Mouse (Mus musculus) right cerebral cortex, adult 2 months (tissue): ENCODE data around the gene Oprm1.

Experiments
- DNase-seq, 2 experiments: peaks; one replicate each; pipeline ENCODE4 v3.0.0; 2021 to 2022; ENCODE audit warnings: low spot score in 2 of 2

Oprm1 gene

DNA sequence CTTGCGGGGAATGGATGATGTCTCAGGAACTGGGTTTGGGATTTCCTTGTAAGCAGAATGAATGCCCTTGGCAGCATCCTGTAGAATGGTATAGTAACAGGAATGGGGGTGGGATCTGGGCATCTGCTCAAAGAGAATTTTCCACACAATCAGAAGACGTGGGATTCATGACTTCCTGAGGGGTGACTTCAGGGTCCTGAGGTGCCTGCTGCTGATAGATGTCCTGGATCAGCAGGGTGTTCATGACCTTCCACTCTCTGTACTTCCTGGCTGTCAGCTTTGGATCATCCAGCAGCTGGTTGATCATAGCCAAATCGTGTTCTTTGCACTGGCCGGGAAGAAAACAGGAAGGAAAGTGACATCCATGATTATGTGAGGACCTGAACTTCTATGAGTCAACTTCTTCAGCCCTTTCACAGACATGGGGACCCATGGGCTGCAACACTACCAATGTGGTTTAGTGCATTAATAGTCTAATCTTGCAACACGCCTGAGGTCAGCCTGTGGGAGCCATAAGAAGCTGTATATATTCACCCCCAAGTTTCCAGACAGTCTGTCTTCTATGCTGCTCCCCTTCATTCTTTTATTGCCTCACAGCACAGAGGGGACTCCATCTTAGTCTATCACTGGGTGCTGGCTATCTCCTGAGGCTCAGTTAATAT is 132.2 kb downstream of the Oprm1 start:
- DNase-seq = no peak

DNA sequence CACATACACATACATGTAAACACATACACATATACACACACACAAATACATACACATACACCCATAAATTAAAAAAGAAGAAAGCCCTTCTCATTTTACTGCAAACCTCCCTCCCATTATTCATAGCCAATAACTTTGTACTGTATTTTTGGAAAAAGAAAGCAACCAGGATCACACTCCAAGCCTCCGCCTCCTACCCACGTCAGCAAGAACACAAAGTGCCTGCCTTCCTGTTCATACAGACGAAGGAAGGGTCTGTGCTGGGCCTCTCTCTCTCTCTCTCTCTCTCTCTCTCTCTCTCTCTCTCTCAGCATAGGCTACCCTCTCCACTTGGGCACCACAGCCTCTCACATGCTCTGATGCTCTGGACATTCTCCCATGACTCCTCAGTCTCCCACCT is 137.5 kb downstream of the Oprm1 start:
- peak in 1 of 2 experiments; percentile 29 for DNase-seq

DNA sequence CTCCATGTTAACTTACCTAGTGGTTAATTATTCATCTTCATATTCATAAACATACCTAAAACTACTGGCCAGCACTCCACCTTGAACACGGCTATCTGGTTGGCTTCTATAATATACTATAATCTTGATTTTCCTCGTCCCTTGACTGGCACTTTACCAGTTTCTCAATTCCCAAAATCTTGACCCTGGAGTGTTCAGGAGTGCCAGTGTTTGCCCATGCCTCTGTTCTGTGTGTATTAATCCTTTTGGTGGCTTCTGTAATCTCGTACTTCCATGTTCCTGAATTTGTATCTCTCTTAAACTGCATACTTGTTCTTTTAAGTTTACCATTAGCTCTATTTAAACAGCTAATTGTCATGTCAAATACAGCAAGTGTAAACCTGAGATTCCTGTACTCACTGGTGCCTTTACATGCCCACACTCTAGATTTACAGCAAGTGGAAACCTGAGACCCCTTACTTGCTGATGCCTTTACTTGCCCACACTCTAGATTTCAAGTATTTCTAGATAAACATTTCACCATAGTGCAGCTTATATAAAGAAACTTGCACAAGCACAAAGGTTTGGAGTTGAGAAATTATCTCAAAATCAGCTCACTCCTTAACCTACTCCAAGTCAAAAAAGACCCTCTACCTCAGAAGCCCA is 138.5 kb downstream of the Oprm1 start:
- no peak for DNase-seq

DNA sequence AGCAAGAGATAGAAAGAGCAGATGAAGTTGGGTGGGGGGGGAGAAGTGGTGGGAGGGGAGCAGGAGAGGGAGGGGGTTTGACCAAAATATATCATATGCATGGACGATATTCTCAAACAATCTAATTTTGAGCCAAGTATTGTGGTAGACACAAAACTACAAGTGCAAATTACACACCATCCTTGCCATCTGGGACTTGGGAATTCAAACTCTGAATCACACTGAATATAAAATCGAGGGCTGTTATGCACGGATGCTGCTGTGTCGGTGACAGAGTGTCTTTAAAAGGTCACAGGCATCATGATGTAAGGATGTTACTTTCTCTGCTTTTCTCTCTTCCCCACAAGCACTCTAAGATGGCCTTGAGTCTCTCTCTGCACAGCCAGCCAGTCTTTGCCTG is 141.8 kb downstream of the Oprm1 start:
- DNase-seq = no peak

DNA sequence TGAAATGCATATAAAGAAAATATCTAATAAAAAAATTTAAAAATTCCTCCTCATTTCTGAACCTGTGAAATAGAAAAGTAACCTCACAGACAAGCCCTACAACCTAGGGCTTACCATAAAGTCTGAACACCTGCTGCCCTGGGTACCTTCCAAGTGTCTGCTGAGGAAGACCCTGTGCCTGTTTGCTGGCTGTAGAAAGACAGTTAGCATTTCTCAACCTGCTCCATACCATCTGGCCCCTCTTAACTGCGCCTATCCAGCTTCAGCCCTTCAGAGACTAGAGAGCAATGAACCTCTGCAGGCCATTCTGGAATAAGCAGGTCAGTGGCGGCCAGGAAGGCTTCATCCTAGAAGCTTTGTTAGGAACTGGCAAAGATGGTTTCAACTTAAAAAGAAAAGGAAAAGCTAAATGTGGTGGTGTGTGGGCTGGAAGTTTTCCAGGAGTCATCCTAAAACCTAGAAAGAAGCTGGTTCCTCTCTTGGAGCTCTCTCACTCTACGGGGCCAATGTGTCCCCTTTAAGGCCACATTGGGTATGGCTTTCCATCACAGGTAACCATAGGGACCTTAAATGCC is 143.6 kb downstream of the Oprm1 start:
- DNase-seq = no peak

DNA sequence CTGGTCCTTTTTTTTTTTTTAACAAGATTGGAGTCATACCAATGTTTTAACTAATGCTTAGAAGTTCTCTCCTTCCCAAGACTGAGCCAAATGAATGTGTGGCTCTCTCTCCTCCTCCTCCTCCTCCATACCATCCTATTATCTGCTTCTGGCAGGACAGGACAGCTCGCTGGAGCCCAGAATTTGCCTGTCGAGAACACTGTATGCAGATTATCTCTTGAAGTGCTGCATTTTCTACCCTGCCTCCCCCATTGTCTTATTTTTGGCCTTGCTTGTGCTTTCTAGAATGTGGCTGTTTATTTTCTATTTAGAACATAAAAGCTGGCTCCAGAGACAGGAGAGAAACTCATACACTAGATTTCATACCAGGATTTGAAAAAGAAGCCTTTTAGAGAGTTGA is 151.5 kb downstream of the Oprm1 start:
- DNase-seq = peak in 1 of 2 experiments; percentile 45

DNA sequence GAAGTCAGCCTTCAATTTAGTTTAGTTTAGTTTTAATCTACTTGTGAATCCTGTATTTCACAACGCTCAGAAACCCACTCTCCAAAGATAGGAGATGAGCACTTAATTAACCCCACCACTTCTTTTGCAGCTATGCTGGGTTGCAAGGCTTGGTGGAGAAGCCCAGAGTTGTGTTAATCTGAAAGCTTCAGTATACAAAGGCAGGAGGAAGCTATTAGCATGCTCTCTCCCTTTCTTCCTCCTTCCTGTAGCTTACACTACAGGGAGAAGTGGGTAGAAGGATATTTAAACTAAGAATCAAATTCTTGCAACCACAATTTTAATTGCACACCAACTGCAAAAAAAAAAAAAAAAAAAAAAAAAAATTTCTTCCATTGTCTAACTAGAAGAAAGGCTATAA is 157.7 kb downstream of the Oprm1 start:
- DNase-seq = no peak

DNA sequence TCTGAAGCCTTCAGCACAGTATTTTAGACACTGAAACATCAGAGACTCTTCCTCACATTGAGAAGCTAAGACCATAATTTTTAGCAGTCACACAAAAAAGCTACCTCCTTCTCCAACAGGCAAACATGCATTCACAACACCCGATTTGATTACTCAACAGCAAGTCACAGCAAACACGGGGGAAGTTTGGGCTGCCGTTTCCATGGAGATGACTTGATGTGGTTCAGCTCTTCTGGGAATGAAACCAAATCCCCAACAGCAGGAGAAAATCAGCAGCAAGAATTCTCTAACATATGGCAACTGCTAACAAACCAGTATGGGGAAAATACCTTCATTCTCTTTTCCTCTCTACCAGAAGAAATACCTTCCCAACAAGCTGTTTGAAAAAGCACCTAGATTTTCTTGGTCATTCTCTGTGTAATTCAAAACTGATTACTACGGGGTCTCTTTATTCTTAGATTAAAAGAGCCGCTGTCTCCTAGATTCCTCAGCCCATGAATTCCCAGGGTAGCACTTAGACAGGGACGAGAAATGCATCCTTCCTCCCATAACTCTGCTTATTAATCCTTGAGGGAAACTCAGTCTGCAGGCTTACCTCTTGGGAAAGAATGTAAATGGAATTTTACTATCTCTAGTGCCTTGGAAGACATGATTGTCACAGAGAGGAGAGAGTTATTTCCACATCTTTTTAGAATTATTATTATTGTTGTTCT is 158.4 kb downstream of the Oprm1 start:
- DNase-seq = peak; percentile 83 to 84

DNA sequence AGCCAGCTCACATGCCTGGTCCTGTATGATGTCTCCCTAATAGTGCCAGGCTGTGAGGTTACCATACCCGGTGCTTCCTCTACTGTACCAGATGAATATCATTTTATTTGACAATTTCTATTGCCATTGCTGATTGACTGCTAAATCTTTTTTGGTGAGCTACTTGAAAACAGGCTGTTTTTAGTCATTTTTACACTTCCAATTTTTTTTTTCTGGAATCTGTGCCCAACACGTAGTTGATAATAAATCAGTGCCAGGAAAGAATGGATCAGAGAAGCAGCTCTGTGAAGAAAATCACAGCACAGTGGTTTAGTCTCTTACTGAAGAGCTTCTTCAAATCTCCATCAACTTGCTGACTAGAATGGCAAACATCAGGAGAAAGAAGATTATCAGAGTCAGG is 168.4 kb downstream of the Oprm1 start:
- DNase-seq = no peak

DNA sequence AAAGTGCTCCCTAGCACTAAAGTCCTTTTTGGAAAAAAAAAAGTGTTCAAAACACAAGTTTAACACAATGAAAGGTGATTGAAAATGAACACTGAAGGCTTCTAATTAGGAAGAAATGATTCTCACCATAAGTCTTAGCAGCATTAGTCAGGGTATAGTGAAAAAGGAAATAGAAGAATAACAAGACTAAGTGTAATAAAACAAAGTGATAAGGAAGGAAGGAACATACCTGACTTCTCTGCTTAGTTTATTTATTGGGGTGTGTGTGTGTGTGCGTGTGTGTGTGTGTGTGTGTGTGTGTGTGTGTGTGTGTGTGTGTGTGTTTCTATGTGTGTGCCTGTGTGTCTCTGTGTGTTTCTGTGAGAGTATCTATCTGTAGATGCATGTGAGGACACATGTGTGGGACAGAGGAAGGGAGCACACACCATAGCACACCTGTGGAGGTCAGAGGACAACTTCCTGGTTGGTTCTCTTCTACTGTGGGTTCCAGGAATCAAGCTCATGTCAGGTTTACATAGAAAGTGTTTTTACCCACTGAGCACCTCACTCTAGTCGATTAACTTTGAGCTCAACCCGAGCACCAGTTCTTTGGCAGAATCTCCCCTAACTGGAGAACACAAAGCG is 169.4 kb downstream of the Oprm1 start:
- DNase-seq = no peak

DNA sequence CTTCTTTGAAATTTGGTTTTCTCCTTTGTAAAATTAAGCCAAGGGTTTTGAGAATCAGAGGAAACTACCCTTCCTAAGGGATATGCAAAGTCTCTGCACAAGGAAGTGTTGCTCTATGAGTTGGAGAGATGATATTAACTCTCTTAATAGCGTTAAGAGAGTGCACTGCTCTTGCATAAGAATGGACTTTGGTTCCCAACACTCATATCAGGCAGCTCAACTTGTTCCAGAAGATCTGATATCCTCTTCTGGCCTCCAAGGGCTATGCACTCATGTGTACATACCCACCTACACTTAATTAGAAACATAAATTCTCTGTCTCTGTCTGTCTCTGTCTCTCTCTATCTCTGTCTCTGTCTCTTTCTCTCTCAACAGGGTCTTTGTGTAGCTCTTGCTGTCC is 170.6 kb downstream of the Oprm1 start:
- no peak for DNase-seq

DNA sequence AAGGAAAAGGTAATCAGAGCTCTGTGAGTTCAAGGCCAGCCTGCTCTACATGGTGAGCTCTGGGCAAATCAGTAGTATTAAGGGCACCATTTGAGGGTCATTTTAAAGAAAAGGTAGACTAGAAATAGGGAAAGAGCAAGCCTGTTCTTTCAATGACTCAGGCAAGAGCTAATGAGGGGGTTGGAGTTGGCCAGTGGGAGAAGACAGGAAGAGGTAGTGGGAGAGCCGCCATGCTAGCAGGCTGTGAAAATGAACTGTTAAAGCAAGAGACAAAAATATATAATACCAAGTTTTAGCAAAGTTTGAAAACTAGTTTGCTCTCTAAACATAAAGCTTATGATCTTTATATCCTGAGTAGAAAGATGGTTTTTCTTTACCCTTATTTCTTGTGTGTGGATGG is 172.1 kb downstream of the Oprm1 start:
- no peak for DNase-seq

DNA sequence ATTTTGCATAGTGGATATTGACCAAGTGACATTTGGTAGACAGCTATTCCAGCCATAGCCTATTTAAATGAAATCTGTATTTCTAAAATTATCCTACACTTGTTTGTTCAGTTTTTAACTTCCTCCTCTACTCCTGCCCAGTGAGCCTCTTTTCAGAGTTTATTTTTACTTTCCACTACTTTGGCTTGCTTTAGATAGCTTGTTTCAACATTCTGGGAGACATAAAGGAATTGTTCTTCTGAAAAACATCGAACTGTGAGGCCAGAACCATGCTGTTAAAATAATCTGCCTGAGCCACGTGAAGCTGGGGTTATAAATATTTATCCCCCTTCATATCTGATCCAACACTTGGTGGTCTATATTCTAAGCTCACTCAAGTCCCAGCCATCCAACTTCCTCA is 172.6 kb downstream of the Oprm1 start:
- DNase-seq = no peak

DNA sequence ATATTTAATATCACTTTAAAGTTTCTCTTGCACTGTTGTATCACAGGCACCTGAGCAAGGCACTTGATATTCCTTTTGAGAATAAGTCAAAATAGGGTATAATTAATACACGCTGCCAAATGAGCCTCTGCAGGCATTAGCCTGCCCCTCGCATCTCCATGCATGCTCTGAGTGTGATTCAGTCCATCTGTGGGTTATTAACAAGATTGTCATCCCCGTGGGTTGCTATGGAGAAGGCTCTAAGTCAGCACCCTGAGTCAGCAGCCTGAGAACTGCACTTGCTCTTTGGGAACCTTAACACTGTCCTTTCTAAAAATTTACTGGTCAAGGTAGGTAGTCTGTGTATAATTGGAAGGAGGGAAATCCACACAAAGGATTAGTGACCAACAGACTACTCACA is 176.5 kb downstream of the Oprm1 start:
- DNase-seq = no peak

DNA sequence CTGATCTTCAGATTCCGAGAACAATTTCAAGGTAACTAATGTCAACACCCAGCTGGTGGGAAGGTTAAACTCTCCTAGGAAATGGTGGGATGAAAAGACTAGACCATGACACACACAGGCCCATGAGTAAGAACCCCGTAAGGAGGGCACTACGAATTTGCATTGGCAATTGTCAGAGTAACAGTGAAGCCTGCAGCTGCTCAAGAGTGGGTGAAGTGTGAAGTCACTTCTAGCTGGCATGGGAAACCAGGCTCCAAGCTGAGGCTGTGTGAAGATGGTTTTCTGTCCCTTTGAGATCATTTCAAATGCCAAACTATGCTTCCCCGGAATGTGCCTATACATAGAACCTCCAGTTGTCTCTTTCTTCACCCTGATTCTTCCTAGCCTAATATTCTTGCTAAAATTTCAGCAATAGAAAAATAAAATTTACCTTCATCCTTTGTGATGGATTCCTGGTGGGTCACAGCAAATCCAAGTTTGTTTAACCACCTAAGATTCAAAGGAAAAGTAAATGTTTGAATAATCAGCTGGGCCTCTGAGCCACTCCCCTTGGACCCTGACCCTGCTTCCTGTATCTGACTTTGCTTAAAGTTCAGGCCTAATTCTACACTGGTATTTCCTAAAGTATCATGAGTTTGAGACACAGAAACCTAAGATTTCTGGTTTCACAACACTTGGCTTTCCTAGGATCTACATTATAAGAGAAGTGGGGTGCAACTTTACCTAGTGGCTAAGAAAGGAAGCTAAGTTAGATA is 178.5 kb downstream of the Oprm1 start:
- DNase-seq = peak; percentile 80 to 81

DNA sequence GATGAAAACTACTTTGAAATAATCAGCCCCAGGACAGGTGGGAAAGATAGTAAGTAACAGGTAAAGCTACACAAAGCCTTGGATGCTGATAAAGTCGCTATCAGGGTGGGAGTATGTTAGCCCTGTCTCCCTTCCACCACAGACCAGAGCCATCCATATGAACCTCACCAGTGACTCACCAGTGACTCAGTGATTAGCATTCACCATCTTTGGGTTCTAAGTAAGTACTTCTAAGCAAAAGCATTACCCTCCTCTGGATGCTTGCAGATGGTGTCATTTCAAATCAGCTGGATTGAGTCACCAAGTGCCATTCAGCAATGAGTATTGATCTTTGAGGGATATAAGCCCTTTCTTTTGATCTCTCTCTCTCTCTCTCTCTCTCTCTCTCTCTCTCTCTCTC is 194.8 kb downstream of the Oprm1 start:
- no peak for DNase-seq

DNA sequence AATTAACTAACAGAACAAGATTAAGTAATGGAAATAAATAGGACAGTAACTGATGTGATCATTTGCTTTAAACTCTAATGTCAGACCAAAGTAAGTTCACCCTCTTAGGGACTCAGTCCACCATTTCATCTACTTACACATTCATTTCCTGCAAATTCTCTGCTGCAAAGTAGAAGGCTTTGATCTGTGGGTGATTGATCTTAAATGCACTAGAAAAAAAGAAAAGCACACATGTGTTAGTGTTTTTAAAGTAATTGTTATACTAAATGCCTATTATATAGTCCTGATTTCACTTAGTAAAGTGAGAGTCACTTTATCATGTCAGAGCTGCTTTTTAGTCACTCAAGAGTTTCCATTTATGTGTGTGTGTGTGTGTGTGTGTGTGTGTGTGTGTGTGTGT is 196.2 kb downstream of the Oprm1 start:
- no peak for DNase-seq

DNA sequence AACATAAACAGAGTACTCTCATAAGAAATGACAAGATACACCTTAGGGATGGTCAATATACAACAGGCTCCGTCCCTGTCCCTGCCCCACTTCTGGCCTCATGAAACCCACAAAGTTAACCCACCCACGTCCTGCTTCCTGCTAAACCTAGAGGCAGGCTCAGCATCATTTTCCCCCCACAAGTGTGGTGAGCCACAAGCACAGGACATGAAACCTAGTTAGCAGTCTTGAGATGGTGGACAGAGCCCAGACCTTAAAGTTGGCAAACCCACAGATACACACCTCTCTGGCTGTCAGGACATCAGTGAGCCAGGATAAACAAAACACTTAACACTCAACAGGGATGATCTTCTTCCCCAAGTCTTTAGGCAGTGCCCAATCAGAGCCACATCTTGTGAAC is 198.1 kb downstream of the Oprm1 start:
- DNase-seq = no peak

DNA sequence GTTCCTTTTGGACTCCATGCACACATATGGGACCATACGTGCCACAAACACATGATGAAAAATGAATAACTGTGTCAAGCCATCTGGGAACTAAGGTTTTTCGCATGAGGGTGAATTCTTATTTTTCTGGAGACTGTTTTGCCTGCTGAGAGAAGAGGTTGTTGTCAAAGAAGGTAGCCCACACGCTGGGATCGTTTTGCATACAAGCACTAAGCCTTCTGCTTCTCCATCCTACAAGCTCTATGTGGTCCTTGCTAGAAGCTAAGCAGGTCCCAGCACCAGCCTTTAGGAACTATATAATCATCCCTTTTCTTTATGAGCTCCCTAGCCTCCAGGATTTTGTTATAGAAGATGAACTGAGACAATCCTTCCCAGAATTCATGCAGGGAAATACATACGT is 200.5 kb downstream of the Oprm1 start:
- DNase-seq = no peak

DNA sequence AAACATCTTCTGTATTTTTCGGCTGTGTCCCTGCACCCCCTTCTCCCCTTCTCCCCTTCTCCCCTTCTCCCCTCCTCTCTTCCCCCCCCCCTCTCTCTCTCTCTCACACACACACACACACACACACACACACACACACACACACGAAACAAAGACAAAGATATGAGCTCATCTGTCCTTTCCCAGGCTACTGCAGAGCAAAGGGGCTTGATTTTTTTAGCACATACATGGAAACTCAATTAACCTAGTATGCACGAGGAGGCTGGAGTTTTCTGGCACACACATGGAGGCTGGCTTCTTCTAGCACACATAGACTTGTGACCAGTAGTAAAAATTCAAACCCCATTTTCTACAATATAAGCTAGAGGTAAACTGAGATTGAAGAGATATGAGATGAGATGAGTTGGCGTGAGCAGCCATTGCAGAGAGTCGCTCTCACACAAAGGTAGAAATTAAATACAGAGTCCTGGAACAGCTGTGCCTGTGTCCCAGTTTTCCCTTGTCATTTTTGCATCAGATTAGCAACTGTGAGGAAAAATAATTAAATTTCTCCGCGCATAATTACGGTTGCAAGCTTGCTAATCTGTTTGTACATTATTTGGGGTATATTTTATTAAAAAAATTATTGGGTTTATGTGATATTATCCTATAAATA is 209.4 kb downstream of the Oprm1 start:
- no peak for DNase-seq

DNA sequence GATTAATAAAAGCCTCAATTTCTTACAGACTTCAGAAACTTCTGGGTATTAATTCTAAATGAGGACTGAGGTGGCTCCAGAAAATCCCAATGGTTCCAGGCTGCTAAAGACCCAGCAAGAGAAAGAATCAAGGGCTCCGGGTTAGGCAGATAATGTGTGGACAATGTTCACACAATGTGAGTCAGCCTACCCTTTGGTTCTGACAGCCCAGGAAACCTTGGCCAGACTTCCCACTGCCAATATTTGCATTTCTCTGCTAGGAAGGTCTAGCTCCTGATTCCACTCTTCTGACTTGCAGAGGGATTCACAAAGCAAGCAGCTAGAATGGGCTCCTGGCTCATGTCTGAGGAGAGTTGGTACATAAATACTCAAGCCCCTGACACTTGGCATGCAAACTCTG is 210.0 kb downstream of the Oprm1 start:
- no peak for DNase-seq
